Mouse (Mus musculus) left cerebral cortex, adult 2 months (tissue): ENCODE data around the gene Smox. TPM values are rescaled to one million over a fixed set of nuclear protein-coding genes. Genes with fewer than 3 reads are reported as not detected.
A peak's percentile ranks its signal among the peaks of the same experiment; 100 is the strongest.

Experiments
- DNase-seq, 2 experiments: peaks; one replicate each; pipeline ENCODE4 v3.0.0; 2021 to 2022; ENCODE audit warnings: low spot score in 2 of 2, mixed read lengths in 1 of 2; ENCODE audit errors: extremely low spot score in 1 of 2
- H3K27ac ChIP-seq: fragments of 200-600 bp; 2 replicates; pipeline ENCODE4 v1.8.1; 2022
- H3K4me3 ChIP-seq: fragments of 200-600 bp; 2 replicates; pipeline ENCODE4 v1.8.1; 2022
- CTCF ChIP-seq: fragments of 200-600 bp; IDR thresholded peaks from 2 replicates; pipeline ENCODE4 v1.8.1; 2022; ENCODE audit warnings: antibody characterized with exemption, mild to moderate bottlenecking, moderate library complexity
- intact Hi-C: fragments of 180-260 bp; cut with DNase I; formaldehyde crosslinking; loops from one replicate; pipeline ENCODE4 v1.15.1; 2025
- total RNA-seq, 2 experiments: library from RNA; stranded (reverse); gene quantifications; 2 replicates each; pipeline ENCODE4 v1.2.3; 2021

The Smox gene
- total RNA-seq, 2 experiments from 2014 or later, result 68.9 to 80.3 TPM

- DNase-seq, result no peak
- no peak for TF ChIP-seq CTCF
- Histone ChIP-seq H3K27ac (no peak overlapping the region), H3K4me3 (no peak overlapping the region)
- intact Hi-C loops, result no loop called here
Observed at GRCm38 (mm10) chr2:131487337-131487736, 4.0 kb upstream of the Smox start.

GRCm38 (mm10) chr2:131488261-131488660 is 3.0 kb upstream of the Smox start:
- intact Hi-C loops, result no loop called here
- no peak for DNase-seq
- no peak for TF ChIP-seq CTCF
- Histone ChIP-seq H3K4me3 (no peak overlapping the region), H3K27ac (no peak overlapping the region)

- peak; percentile 44 for TF ChIP-seq CTCF
- no peak overlapping the region for H3K27ac ChIP-seq
- DNase-seq, result no peak
- no peak overlapping the region for H3K4me3 ChIP-seq
- intact Hi-C loops, result no loop called here
Observed at GRCm38 (mm10) chr2:131488870-131489269, 2.4 kb upstream of the Smox start.

- intact Hi-C loops, result no loop called here
- no peak for TF ChIP-seq CTCF
Observed at GRCm38 (mm10) chr2:131489591-131489990, 1.7 kb upstream of the Smox start.

GRCm38 (mm10) chr2:131491707-131492595 is 655 bp downstream of the Smox start:
- no peak for TF ChIP-seq CTCF
- Histone ChIP-seq H3K27ac (peak overlapping the region; percentile 87), H3K4me3 (peak overlapping the region; percentile 93)
- intact Hi-C loops, result loop anchor here (2.0 to 5.0 kb wide), 2 partner anchors 17 to 70 kb away; no protein-coding TSS in a partner anchor
- peak; percentile 85 to 86 for DNase-seq

More at GRCm38 (mm10) chr2:131489591-131489990, 1.7 kb upstream of the Smox start:
- H3K4me3 ChIP-seq, result no peak overlapping the region
- no peak overlapping the region for H3K27ac ChIP-seq
- no peak for DNase-seq

GRCm38 (mm10) chr2:131492596-131493139 is 1.4 kb downstream of the Smox start:
- no peak for DNase-seq
- intact Hi-C loops, result loop anchor here (2.0 to 5.0 kb wide), 2 partner anchors 16 to 70 kb away; no protein-coding TSS in a partner anchor
- Histone ChIP-seq H3K27ac (peak overlapping the region; percentile 87), H3K4me3 (peak overlapping the region; percentile 93)
- TF ChIP-seq CTCF, result no peak

GRCm38 (mm10) chr2:131493446-131493845 is 2.1 kb downstream of the Smox start:
- no peak for TF ChIP-seq CTCF
- Histone ChIP-seq H3K4me3 (peak overlapping the region; percentile 93), H3K27ac (no peak overlapping the region; the same call in 1 of the 2 replicates)
- no peak for DNase-seq
- intact Hi-C loops, result loop anchor here (2.0 to 5.0 kb wide), 2 partner anchors 15 to 71 kb away; no protein-coding TSS in a partner anchor

- H3K27ac ChIP-seq, result peak overlapping the region; percentile 15; the same call in 1 of the 2 replicates
- TF ChIP-seq CTCF, result no peak
- no peak for DNase-seq
- intact Hi-C loops, result no loop called here
- no peak overlapping the region for H3K4me3 ChIP-seq
Observed at GRCm38 (mm10) chr2:131495256-131495655, 4.0 kb downstream of the Smox start.

GRCm38 (mm10) chr2:131496125-131496820 is 5.0 kb downstream of the Smox start:
- H3K27ac ChIP-seq, result no peak overlapping the region
- intact Hi-C loops, result no loop called here
- H3K4me3 ChIP-seq, result no peak overlapping the region
- DNase-seq, result no peak
- TF ChIP-seq CTCF, result no peak

GRCm38 (mm10) chr2:131497224-131497856 is 6.0 kb downstream of the Smox start:
- no peak for DNase-seq
- no peak overlapping the region; the same call in 1 of the 2 replicates for H3K27ac ChIP-seq
- intact Hi-C loops, result no loop called here
- no peak for TF ChIP-seq CTCF
- no peak overlapping the region for H3K4me3 ChIP-seq

- intact Hi-C loops, result no loop called here
- Histone ChIP-seq H3K27ac (peak overlapping the region; percentile 19; the same call in 1 of the 2 replicates), H3K4me3 (no peak overlapping the region)
- no peak for TF ChIP-seq CTCF
- no peak for DNase-seq
Observed at GRCm38 (mm10) chr2:131498219-131498618, 6.9 kb downstream of the Smox start.
